Mouse (Mus musculus) central nervous system, embryonic 11.5 days (tissue): Measurements from ENCODE around the gene Dnajc10. TPM values are rescaled to one million over a fixed set of nuclear protein-coding genes. Genes with fewer than 3 reads are reported as not detected.

Experiments used
- polyA plus RNA-seq: library from polyadenylated mRNA; depleted of rRNA; stranded (reverse); fragments of >200 nt; gene quantifications from 2 replicates; pipeline ENCODE4 v1.2.3, GENCODE M21; 2012; rRNA removed

Dnajc10 gene
- polyA plus RNA-seq = 54.0 and 62.1 TPM in 2 replicates

GRCm38 (mm10) chr2:80315242-80316161, at the start of gene Dnajc10:
Gene Dnajc10, plus strand, starts transcription at chr2:80315466.

GRCm38 (mm10) chr2:80292172-80292571, 23.1 kb upstream of the Dnajc10 start, which contains the start of gene Prdx6b:
Gene Prdx6b, plus strand, starts transcription at chr2:80292472.

Other genes with a start within 250 kb of the Dnajc10 start
- gene Pde1a, start 186.0 kb upstream of the Dnajc10 start, polyA plus RNA-seq = 2.0 and 3.1 TPM in 2 replicates
- gene Prdx6b, start 23.0 kb upstream of the Dnajc10 start, polyA plus RNA-seq = not detected in 2 replicates
- 6.6 and 19.7 TPM in 2 replicates for gene Frzb, start 132.2 kb downstream of the Dnajc10 start, polyA plus RNA-seq